ENCODE assay signal across 8 mouse cellular contexts in genomic region chr15:97844037-97845034, GRCm38 (mm10). TPM values are rescaled to one million over a fixed set of nuclear protein-coding genes. Genes with fewer than 3 reads are reported as not detected.
A peak's percentile ranks its signal among the peaks of the same experiment; 100 is the strongest.
DNase-seq lines count a peak whose midpoint lies in the region; ATAC-seq lines count a peak whose summit lies in the region.

Gene Hdac7 (minus strand): TSS chr15:97844502.

- H3K9ac ChIP-seq in midbrain, embryonic 11.5 days (ENCODE audit: low read length): no peak within 1 kb of the TSS

- 0 out of 2 replicates have a peak, but pooled peaks cover 7% of the 10 kb centered on the region for H3K27me3 ChIP-seq in heart, embryonic 10.5 days (ENCODE audit: insufficient read depth, poor library complexity, severe bottlenecking)
- H3K27me3 ChIP-seq in midbrain, embryonic 11.5 days (ENCODE audit: control insufficient read depth, insufficient read depth, low read length): no peaks in the 10 kb centered on the region

- H3K36me3 ChIP-seq in heart, embryonic 10.5 days: no peaks in the 10 kb centered on the region
- no peaks in the 10 kb centered on the region for H3K36me3 ChIP-seq in midbrain, embryonic 11.5 days (ENCODE audit: control insufficient read depth, insufficient read depth, low read length)

- peak in 1 of 2 experiments; percentile 38 for DNase-seq in layer of hippocampus, adult 18-20 months (ENCODE audit: low spot score in 2 of 2)
- DNase-seq in layer of hippocampus, adult 9-11 months: no peak
- no peak for DNase-seq in heart, embryonic 10.5 days (ENCODE audit: low spot score)
- no peak for DNase-seq in layer of hippocampus, postnatal 36 days
- DNase-seq in midbrain, embryonic 11.5 days (ENCODE audit: low spot score, missing footprints): no peak
- DNase-seq in retina, embryonic 14.5 days (ENCODE audit: low spot score): no peak
- no peak for DNase-seq in cerebellum, adult 9-11 months

- peaks cover 9% of the 10 kb centered on the region for H3K4me1 ChIP-seq in brown adipose tissue, adult 24 weeks (ENCODE audit: control insufficient read depth, insufficient read depth, insufficient read length, low read length)
- H3K4me1 ChIP-seq in heart, embryonic 10.5 days: peaks cover 18% of the 10 kb centered on the region
- H3K4me1 ChIP-seq in midbrain, embryonic 11.5 days (ENCODE audit: control insufficient read depth, insufficient read depth, low read length): no peaks in the 10 kb centered on the region

- no peak within 1 kb of the TSS for H3K4me3 ChIP-seq in brown adipose tissue, adult 24 weeks (ENCODE audit: insufficient read depth, low read depth, low read length)
- no peak within 1 kb of the TSS for H3K4me3 ChIP-seq in heart, embryonic 10.5 days
- no peak within 1 kb of the TSS for H3K4me3 ChIP-seq in midbrain, embryonic 11.5 days (ENCODE audit: low read depth, low read length)

- no peaks in the 10 kb centered on the region for H3K9me3 ChIP-seq in heart, embryonic 10.5 days
- H3K9me3 ChIP-seq in midbrain, embryonic 11.5 days (ENCODE audit: control insufficient read depth, low read length): no peaks in the 10 kb centered on the region

- no peak within 1 kb of the TSS for H3K27ac ChIP-seq in brown adipose tissue, adult 24 weeks (replicated peaks; ENCODE audit: low read depth, low read length)
- no peak within 1 kb of the TSS for H3K27ac ChIP-seq in heart, embryonic 10.5 days
- no peak within 1 kb of the TSS for H3K27ac ChIP-seq in midbrain, embryonic 11.5 days (ENCODE audit: low read depth, low read length)

- no peak for ATAC-seq in midbrain, embryonic 11.5 days (ENCODE audit: low FRiP score)

- H3K4me2 ChIP-seq in midbrain, embryonic 11.5 days: no peak within 1 kb of the TSS

- WGBS in heart, embryonic 10.5 days: 52% methylated on average over 19 of the region's 19 CpGs
- 76% methylated on average over 19 of the region's 19 CpGs for WGBS in midbrain, embryonic 11.5 days

RNA-seq across cellular contexts. Expression of gene Hdac7, which starts in this region (rescaled TPM):
- 10 to 100 TPM; 17.9 to 20.7 TPM for total RNA-seq in layer of hippocampus, adult 18-20 months (2021)
- polyA plus RNA-seq in brown adipose tissue, adult 24 weeks (2012; ENCODE audit: insufficient read depth, insufficient read length, missing spikeins): 10.0 and 10.2 TPM in 2 replicates
- 23.4 and 26.7 TPM in 2 replicates for polyA plus RNA-seq in heart, embryonic 10.5 days (2016; fragmentation: Nextera tagmentation; extraction: Ambion mirVana)
- 10 to 100 TPM; 21.3 to 25.0 TPM for total RNA-seq in layer of hippocampus, postnatal 36 days (2021)
- 14.6 and 16.7 TPM in 2 replicates for polyA plus RNA-seq in midbrain, embryonic 11.5 days (2014; fragmentation: Nextera tagmentation; extraction: Ambion mirVana)
